Mouse (Mus musculus): ENCODE measurements at regions not wholly inside any gene's neighbourhood (a gene's known extent, or its start where the extent isn't known, plus 50 kb on each side); places are given as distances from the start of the nearest gene placed in this dataset.

DNA sequence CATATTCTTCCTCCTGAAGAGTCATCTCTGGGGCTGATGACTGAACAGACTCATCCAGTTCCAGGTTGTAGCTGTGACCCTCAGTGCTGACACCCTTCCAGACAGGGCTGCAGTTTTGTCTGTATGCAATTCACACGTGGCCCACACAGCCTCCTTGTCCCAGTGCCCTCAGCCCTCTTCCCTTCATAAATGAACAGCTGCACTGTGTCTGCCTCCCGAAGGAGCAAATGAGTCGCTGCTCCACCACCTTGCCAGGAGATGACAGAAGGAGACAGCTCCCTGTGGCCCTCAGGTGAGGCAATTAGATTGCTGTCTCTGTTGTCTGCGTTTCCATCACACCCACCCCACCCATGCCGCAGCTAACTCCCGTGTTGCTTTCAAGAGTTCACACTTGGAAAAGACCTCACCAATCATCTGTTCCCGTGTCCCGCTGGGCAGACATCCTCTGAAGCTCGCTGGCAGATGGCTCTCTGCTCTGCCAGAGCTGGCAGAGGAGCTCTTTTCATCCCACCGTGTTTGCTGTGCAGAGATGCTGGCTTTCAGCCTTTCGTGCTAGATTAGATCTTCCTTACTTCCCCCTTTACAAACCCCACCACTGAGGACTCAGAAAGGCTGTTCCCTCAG is 135.5 kb upstream of the Slc35f3 start:
- TF ChIP-seq TCF12 (IDR thresholded peaks at IDR 0.05; ENCODE audit: low read depth, low read length) (no peak), CHD1 (IDR thresholded peaks at IDR 0.05; ENCODE audit: low read depth, low read length) (no peak), MXI1 (IDR thresholded peaks at IDR 0.05; ENCODE audit: low read depth, low read length) (no peak), ETS1 (conservative IDR thresholded peaks at IDR 0.05; ENCODE audit: low read depth, low read length) (no peak), ZMIZ1 (IDR thresholded peaks at IDR 0.05; ENCODE audit: low read depth, low read length) (no peak), ZNF384 (IDR thresholded peaks at IDR 0.05; ENCODE audit: low read depth, low read length) (no peak), USF2 (conservative IDR thresholded peaks at IDR 0.05; ENCODE audit: low read depth, low read length) (no peak), KAT2A (IDR thresholded peaks at IDR 0.05; ENCODE audit: insufficient replicate concordance, low read length) (no peak), CHD2 (IDR thresholded peaks at IDR 0.05; ENCODE audit: low read length) (no peak), MAX (IDR thresholded peaks at IDR 0.05; ENCODE audit: low read length) (no peak), MYC (IDR thresholded peaks at IDR 0.05; ENCODE audit: low read depth, low read length) (no peak), USF1 (IDR thresholded peaks at IDR 0.05; ENCODE audit: low read depth, low read length) (no peak), MAZ (IDR thresholded peaks at IDR 0.05; ENCODE audit: low read depth, low read length) (no peak), UBTF (IDR thresholded peaks at IDR 0.05; ENCODE audit: low read depth, low read length) (no peak), RCOR1 (conservative IDR thresholded peaks at IDR 0.05; ENCODE audit: low read depth, low read length) (no peak), ELF1 (IDR thresholded peaks at IDR 0.05; ENCODE audit: low read depth, low read length) (no peak), PAX5 (IDR thresholded peaks at IDR 0.05; ENCODE audit: low read length) (no peak), JUND (conservative IDR thresholded peaks at IDR 0.05; ENCODE audit: low read depth, low read length) (no peak)
- no peaks in the 10 kb centered on the region for H3K4me1 ChIP-seq (ENCODE audit: control insufficient read depth in 1 of 2, insufficient read depth in 2 of 2)
- H3K79me2 ChIP-seq (replicated peaks; ENCODE audit: control insufficient read depth, extremely low read depth, insufficient read depth, poor library complexity, severe bottlenecking) = no peaks in the 10 kb centered on the region
- DNase-seq (ENCODE audit: extremely low read depth) = no peak
- H3K4me2 ChIP-seq (ENCODE audit: insufficient read depth, low read depth, poor library complexity, severe bottlenecking) = no peak overlapping the region
- peaks cover 64% of the 10 kb centered on the region for H3K27me3 ChIP-seq (replicated peaks)
- dilution Hi-C loops (cut with MboI; ENCODE audit: extremely low pct_ligation_motif_present, extremely low pct_unique_long_range_greater_than_20kb, low sequenced_read_pairs) = no loop called here
- H3K4me3 ChIP-seq (replicated peaks in 1 of 3; ENCODE audit: low read depth in 2 of 3, low read length in 2 of 3, poor library complexity in 1 of 3) = no peak overlapping the region
- in situ Hi-C loops (cut with MboI; ENCODE audit: low pct_ligation_motif_present, low pct_unique_long_range_greater_than_20kb, low sequenced_read_pairs) = no loop called here
- no peaks in the 10 kb centered on the region for H3K9me3 ChIP-seq (replicated peaks; ENCODE audit: low read length)
- H3K9ac ChIP-seq (ENCODE audit: insufficient read depth, low read depth) = no peak overlapping the region
- H3K36me3 ChIP-seq (replicated peaks in 1 of 2; ENCODE audit: control insufficient read depth in 1 of 2, insufficient read depth in 1 of 2, low read length in 1 of 2) = no peaks in the 10 kb centered on the region
- no peak overlapping the region for H3K27ac ChIP-seq (ENCODE audit: insufficient read depth, low read depth)

DNA sequence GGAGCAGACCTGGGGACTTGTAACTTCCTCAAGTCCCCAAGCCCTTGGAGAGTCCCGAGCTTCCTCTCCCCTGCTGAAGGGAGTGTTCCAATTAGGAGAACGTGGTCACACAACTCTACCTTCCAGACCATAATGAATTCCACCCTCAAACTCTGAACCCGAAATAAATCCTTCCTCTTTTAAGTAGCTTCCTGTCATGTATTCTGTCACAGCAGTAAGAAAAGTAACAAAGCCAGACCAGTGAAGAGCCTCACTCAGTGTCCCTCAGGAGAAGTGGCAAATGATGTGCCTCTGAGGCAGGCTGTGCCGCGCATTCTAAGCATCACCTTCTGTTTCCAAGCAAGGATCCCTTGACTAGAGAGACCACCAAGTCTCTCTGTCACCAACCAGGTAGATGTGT is 134.4 kb upstream of the Slc35f3 start:
- Histone ChIP-seq H3K4me2 (ENCODE audit: insufficient read depth, low read depth, poor library complexity, severe bottlenecking) (no peak overlapping the region), H3K36me3 (replicated peaks in 1 of 2; ENCODE audit: control insufficient read depth in 1 of 2, insufficient read depth in 1 of 2, low read length in 1 of 2) (no peaks in the 10 kb centered on the region), H3K27me3 (replicated peaks) (peaks cover 68% of the 10 kb centered on the region), H3K79me2 (replicated peaks; ENCODE audit: control insufficient read depth, extremely low read depth, insufficient read depth, poor library complexity, severe bottlenecking) (no peaks in the 10 kb centered on the region), H3K4me3 (replicated peaks in 1 of 3; ENCODE audit: low read depth in 2 of 3, low read length in 2 of 3, poor library complexity in 1 of 3) (no peak overlapping the region), H3K27ac (ENCODE audit: insufficient read depth, low read depth) (no peak overlapping the region), H3K9me3 (replicated peaks; ENCODE audit: low read length) (no peaks in the 10 kb centered on the region), H3K9ac (ENCODE audit: insufficient read depth, low read depth) (no peak overlapping the region), H3K4me1 (ENCODE audit: control insufficient read depth in 1 of 2, insufficient read depth in 2 of 2) (no peaks in the 10 kb centered on the region)
- dilution Hi-C loops (cut with MboI; ENCODE audit: extremely low pct_ligation_motif_present, extremely low pct_unique_long_range_greater_than_20kb, low sequenced_read_pairs) = no loop called here
- TF ChIP-seq CHD2 (IDR thresholded peaks at IDR 0.05; ENCODE audit: low read length) = no peak
- TF ChIP-seq NRF1 (IDR thresholded peaks at IDR 0.05; ENCODE audit: low read depth, low read length) = no peak
- TF ChIP-seq ZNF384 (IDR thresholded peaks at IDR 0.05; ENCODE audit: low read depth, low read length) = no peak
- TF ChIP-seq RAD21 (IDR thresholded peaks at IDR 0.05; ENCODE audit: low read depth, low read length) = no peak
- no peak for TF ChIP-seq KAT2A (IDR thresholded peaks at IDR 0.05; ENCODE audit: insufficient replicate concordance, low read length)
- no peak for TF ChIP-seq MAX (IDR thresholded peaks at IDR 0.05; ENCODE audit: low read length)
- TF ChIP-seq USF2 (conservative IDR thresholded peaks at IDR 0.05; ENCODE audit: low read depth, low read length) = no peak
- no peak for TF ChIP-seq HCFC1 (IDR thresholded peaks at IDR 0.05; ENCODE audit: low read depth, low read length)
- no peak for TF ChIP-seq RCOR1 (conservative IDR thresholded peaks at IDR 0.05; ENCODE audit: low read depth, low read length)
- no peak for TF ChIP-seq CTCF (conservative IDR thresholded peaks at IDR 0.05 in 1 of 2, IDR thresholded peaks at IDR 0.05 in 1 of 2; ENCODE audit: low read depth in 2 of 2, low read length in 2 of 2)
- no peak for TF ChIP-seq ELF1 (IDR thresholded peaks at IDR 0.05; ENCODE audit: low read depth, low read length)
- TF ChIP-seq GABPA (IDR thresholded peaks at IDR 0.05; ENCODE audit: insufficient replicate concordance, low read depth, low read length) = no peak
- TF ChIP-seq SIN3A (IDR thresholded peaks at IDR 0.05; ENCODE audit: low read length) = no peak
- DNase-seq (ENCODE audit: extremely low read depth) = no peak
- in situ Hi-C loops (cut with MboI; ENCODE audit: low pct_ligation_motif_present, low pct_unique_long_range_greater_than_20kb, low sequenced_read_pairs) = no loop called here

Data from CH12.LX (cell line).